Mouse (Mus musculus): Measurements from ENCODE around the gene Fat3. TPM values are rescaled to one million over a fixed set of nuclear protein-coding genes. Genes with fewer than 3 reads are reported as not detected.
A peak's percentile ranks its signal among the peaks of the same experiment; 100 is the strongest.

Gene Fat3
- polyA plus RNA-seq, 1 experiment = not detected

DNA sequence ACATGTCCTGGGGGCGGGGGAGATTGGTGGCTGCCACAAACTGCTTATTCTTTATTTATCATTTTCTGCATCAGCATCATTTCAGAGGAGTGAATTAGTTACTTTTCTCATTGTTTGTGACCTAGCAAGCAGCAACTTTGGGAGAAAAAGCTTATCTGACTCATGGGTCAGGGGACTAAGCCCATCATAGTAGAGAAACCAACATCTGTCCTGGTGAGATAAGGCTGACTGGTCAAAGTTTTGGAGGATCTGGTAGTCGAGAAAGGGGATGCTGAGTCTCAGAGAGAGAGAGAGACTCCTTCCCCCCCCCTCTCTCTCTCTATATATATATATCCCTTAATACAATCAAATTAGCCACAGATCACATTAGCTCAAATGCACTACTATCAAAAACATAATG is 273.7 kb downstream of the Fat3 start:
- WGBS = 37% methylated on average over 2 of the region's 2 CpGs
- Histone ChIP-seq H3K4me3 (replicated peaks; ENCODE audit: control insufficient read depth, low read depth, low read length) (no peak overlapping the region), H3K27ac (ENCODE audit: control insufficient read depth, insufficient read depth, low read depth, low read length, poor library complexity) (no peak overlapping the region), H3K4me1 (ENCODE audit: control insufficient read depth, insufficient read depth, low read length) (no peaks in the 10 kb centered on the region)
- TF ChIP-seq CTCF (IDR thresholded peaks at IDR 0.05; ENCODE audit: control insufficient read depth, insufficient read depth, low read length) (no peak), POLR2A (IDR thresholded peaks at IDR 0.05; ENCODE audit: borderline replicate concordance, control insufficient read depth, low read depth, low read length) (no peak)

DNA sequence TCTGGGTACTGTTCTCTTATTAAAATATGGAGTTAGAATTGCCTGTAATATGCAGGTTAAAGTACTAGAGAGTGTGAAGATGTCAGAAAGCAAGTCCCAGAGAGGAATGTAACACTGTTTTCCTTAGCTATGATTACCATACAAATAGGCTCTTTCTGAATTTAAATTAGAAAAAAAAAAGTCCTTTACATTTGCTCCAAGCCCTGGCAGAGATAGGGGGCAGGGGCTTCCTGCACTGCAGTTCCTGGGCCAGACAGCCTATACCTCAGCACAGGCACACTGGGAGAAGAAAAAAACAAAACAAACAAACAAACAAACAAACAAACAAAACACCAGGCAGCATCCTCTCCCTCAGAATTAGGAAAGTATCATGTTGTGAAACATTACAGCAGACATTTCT is 274.5 kb downstream of the Fat3 start:
- TF ChIP-seq CTCF (IDR thresholded peaks at IDR 0.05; ENCODE audit: control insufficient read depth, insufficient read depth, low read length) (no peak), POLR2A (IDR thresholded peaks at IDR 0.05; ENCODE audit: borderline replicate concordance, control insufficient read depth, low read depth, low read length) (no peak)
- no peak overlapping the region for H3K4me3 ChIP-seq (replicated peaks; ENCODE audit: control insufficient read depth, low read depth, low read length)

DNA sequence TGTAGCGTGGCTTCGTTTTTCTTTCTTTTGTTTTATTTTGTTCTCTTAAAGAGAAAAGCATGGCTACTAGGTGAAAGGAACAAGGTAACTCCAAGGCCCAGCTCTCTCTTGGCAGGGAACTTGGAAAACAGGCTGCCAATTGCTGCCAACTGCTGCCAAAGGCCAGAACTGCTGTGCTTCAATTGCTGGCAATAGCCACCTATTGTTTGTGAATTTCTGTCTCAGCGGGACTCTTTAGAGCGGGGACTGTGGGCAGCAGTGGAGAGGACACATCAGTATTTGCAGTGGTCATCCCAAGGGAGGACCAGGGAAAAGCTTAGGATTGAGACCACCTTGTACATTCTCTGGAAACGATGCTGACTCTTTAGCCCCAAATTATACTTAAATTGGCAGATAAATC is 279.2 kb downstream of the Fat3 start:
- WGBS = 87% methylated on average over 5 of the region's 5 CpGs
- Histone ChIP-seq H3K4me3 (replicated peaks; ENCODE audit: control insufficient read depth, low read depth, low read length) (no peak overlapping the region), H3K4me1 (ENCODE audit: control insufficient read depth, insufficient read depth, low read length) (no peaks in the 10 kb centered on the region), H3K27ac (ENCODE audit: control insufficient read depth, insufficient read depth, low read depth, low read length, poor library complexity) (no peak overlapping the region)
- TF ChIP-seq CTCF (IDR thresholded peaks at IDR 0.05; ENCODE audit: control insufficient read depth, insufficient read depth, low read length) (no peak), POLR2A (IDR thresholded peaks at IDR 0.05; ENCODE audit: borderline replicate concordance, control insufficient read depth, low read depth, low read length) (no peak)

More for the DNA sequence above, 274.5 kb downstream of the Fat3 start:
- Histone ChIP-seq H3K4me1 (ENCODE audit: control insufficient read depth, insufficient read depth, low read length) (no peaks in the 10 kb centered on the region), H3K27ac (ENCODE audit: control insufficient read depth, insufficient read depth, low read depth, low read length, poor library complexity) (no peak overlapping the region)

- Histone ChIP-seq H3K27ac (ENCODE audit: control insufficient read depth, insufficient read depth, low read depth, low read length, poor library complexity) (no peak overlapping the region; the same call in 1 of the 2 replicates), H3K4me3 (replicated peaks; ENCODE audit: control insufficient read depth, low read depth, low read length) (no peak overlapping the region), H3K4me1 (ENCODE audit: control insufficient read depth, insufficient read depth, low read length) (peaks cover 4% of the 10 kb centered on the region; the same call in 1 of the 2 replicates)
- 3% methylated on average over 6 of the region's 6 CpGs for WGBS
- TF ChIP-seq CTCF (IDR thresholded peaks at IDR 0.05; ENCODE audit: control insufficient read depth, insufficient read depth, low read length) (no peak), POLR2A (IDR thresholded peaks at IDR 0.05; ENCODE audit: borderline replicate concordance, control insufficient read depth, low read depth, low read length) (no peak)
Observed at GRCm38 (mm10) chr9:16216235-16216634, 284.9 kb downstream of the Fat3 start.

- TF ChIP-seq POLR2A (IDR thresholded peaks at IDR 0.05; ENCODE audit: borderline replicate concordance, control insufficient read depth, low read depth, low read length) (no peak), CTCF (IDR thresholded peaks at IDR 0.05; ENCODE audit: control insufficient read depth, insufficient read depth, low read length) (no peak)
- 23% methylated on average over 7 of the region's 7 CpGs for WGBS
- Histone ChIP-seq H3K4me1 (ENCODE audit: control insufficient read depth, insufficient read depth, low read length) (peaks cover 4% of the 10 kb centered on the region; the same call in 1 of the 2 replicates), H3K27ac (ENCODE audit: control insufficient read depth, insufficient read depth, low read depth, low read length, poor library complexity) (peak overlapping the region; percentile 12; the same call in 1 of the 2 replicates), H3K4me3 (replicated peaks; ENCODE audit: control insufficient read depth, low read depth, low read length) (no peak overlapping the region)
Observed at GRCm38 (mm10) chr9:16214731-16215681, 286.1 kb downstream of the Fat3 start.

GRCm38 (mm10) chr9:16213324-16213723 is 287.8 kb downstream of the Fat3 start:
- Histone ChIP-seq H3K4me3 (replicated peaks; ENCODE audit: control insufficient read depth, low read depth, low read length) (no peak overlapping the region), H3K27ac (ENCODE audit: control insufficient read depth, insufficient read depth, low read depth, low read length, poor library complexity) (no peak overlapping the region), H3K4me1 (ENCODE audit: control insufficient read depth, insufficient read depth, low read length) (peaks cover 4% of the 10 kb centered on the region; the same call in 1 of the 2 replicates)
- 35% methylated on average over 1 of the region's 1 CpGs for WGBS
- TF ChIP-seq CTCF (IDR thresholded peaks at IDR 0.05; ENCODE audit: control insufficient read depth, insufficient read depth, low read length) (no peak), POLR2A (IDR thresholded peaks at IDR 0.05; ENCODE audit: borderline replicate concordance, control insufficient read depth, low read depth, low read length) (no peak)

GRCm38 (mm10) chr9:16212628-16213027 is 288.5 kb downstream of the Fat3 start:
- H3K27ac ChIP-seq (ENCODE audit: control insufficient read depth, insufficient read depth, low read depth, low read length, poor library complexity) = no peak overlapping the region
- peaks cover 4% of the 10 kb centered on the region; the same call in 1 of the 2 replicates for H3K4me1 ChIP-seq (ENCODE audit: control insufficient read depth, insufficient read depth, low read length)
- no peak overlapping the region for H3K4me3 ChIP-seq (replicated peaks; ENCODE audit: control insufficient read depth, low read depth, low read length)
- 76% methylated on average over 3 of the region's 3 CpGs for WGBS
- TF ChIP-seq POLR2A (IDR thresholded peaks at IDR 0.05; ENCODE audit: borderline replicate concordance, control insufficient read depth, low read depth, low read length) = no peak

- WGBS = 78% methylated on average over 4 of the region's 4 CpGs
- Histone ChIP-seq H3K27ac (ENCODE audit: control insufficient read depth, insufficient read depth, low read depth, low read length, poor library complexity) (no peak overlapping the region), H3K4me3 (replicated peaks; ENCODE audit: control insufficient read depth, low read depth, low read length) (no peak overlapping the region), H3K4me1 (ENCODE audit: control insufficient read depth, insufficient read depth, low read length) (peaks cover 4% of the 10 kb centered on the region; the same call in 1 of the 2 replicates)
- TF ChIP-seq CTCF (IDR thresholded peaks at IDR 0.05; ENCODE audit: control insufficient read depth, insufficient read depth, low read length) (no peak), POLR2A (IDR thresholded peaks at IDR 0.05; ENCODE audit: borderline replicate concordance, control insufficient read depth, low read depth, low read length) (no peak)
Observed at GRCm38 (mm10) chr9:16212163-16212562, 288.9 kb downstream of the Fat3 start.

All from bone marrow, adult 2 months (tissue).